Mouse (Mus musculus) midbrain, embryonic 15.5 days (tissue): ENCODE data around the gene 4930402H24Rik. TPM values are rescaled to one million over a fixed set of nuclear protein-coding genes. Genes with fewer than 3 reads are reported as not detected.

Experiments used
- ATAC-seq: fragments of 200-750 bp; cut with Nextera tagmentation; replicated peaks from 2 replicates; pipeline ENCODE4 v1.8.0; 2017; ENCODE audit warnings: moderate TSS enrichment
- H3K27ac ChIP-seq: fragments of 300-500 bp; sonication (generic); 2 replicates; pipeline ENCODE4 v1.5.1; 2015; ENCODE audit warnings: mild to moderate bottlenecking, inconsistent platforms
- H3K27me3 ChIP-seq: fragments of 300-500 bp; sonication (generic); replicated peaks from 2 replicates; pipeline ENCODE4 v1.6.1; 2015; ENCODE audit warnings: inconsistent platforms
- H3K36me3 ChIP-seq: fragments of 300-500 bp; sonication (generic); replicated peaks from 2 replicates; pipeline ENCODE4 v1.6.1; 2015; ENCODE audit warnings: inconsistent platforms
- H3K4me1 ChIP-seq: fragments of 300-500 bp; sonication (generic); 2 replicates; pipeline ENCODE4 v1.6.1; 2015; ENCODE audit warnings: inconsistent platforms
- H3K4me2 ChIP-seq: fragments of 300-500 bp; sonication (generic); 2 replicates; pipeline ENCODE4 v1.6.1; 2015; ENCODE audit warnings: inconsistent platforms, mild to moderate bottlenecking, moderate library complexity
- H3K4me3 ChIP-seq: fragments of 300-500 bp; sonication (generic); 2 replicates; pipeline ENCODE4 v1.5.1; 2015; ENCODE audit warnings: mild to moderate bottlenecking, inconsistent platforms
- H3K9ac ChIP-seq: fragments of 300-500 bp; sonication (generic); 2 replicates; pipeline ENCODE4 v1.6.1; 2015; ENCODE audit warnings: mild to moderate bottlenecking, inconsistent platforms
- H3K9me3 ChIP-seq: fragments of 300-500 bp; sonication (generic); 2 replicates; pipeline ENCODE4 v1.6.1; 2016; ENCODE audit warnings: inconsistent platforms
- WGBS: fragments of 180-500 bp; shearing (Covaris S2); methylation state at CpG from one replicate; pipeline ENCODE4 v1.1.7; 2015; ENCODE audit warnings: mixed read lengths; 5-methylcytosine and 5-hydroxymethylcytosine counted together
- polyA plus RNA-seq: library from polyadenylated mRNA; unstranded; fragments of >200 nt; fragmentation: Nextera tagmentation; extraction: Ambion mirVana; gene quantifications from 2 replicates; pipeline ENCODE4 v1.2.1, GENCODE M21; 2015

4930402H24Rik gene
- polyA plus RNA-seq, 1 experiment from 2014 or later: 108 TPM

DNA sequence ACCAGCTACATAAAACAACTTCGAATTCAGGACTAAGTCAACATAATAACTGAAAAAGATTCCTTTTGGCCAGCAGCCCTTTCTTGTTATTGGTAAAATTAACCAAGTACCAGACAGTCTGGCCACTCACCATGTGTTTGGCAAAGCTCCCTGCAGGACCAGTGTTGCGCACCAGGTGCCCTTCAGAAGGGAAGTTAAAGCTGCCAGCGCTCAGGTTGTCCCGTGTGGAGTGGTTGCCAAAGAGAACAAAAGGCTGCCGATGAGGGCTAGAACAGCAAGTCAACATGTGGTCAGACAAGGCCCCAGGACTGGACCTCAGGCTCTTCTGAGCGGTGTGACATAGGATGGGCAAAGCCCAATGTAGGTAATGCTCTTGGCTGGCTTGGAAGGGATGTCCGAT is 114.5 kb downstream of the 4930402H24Rik start:
- Histone ChIP-seq H3K27ac (no peak overlapping the region), H3K4me3 (no peak overlapping the region), H3K9ac (no peak overlapping the region), H3K27me3 (no peaks in the 10 kb centered on the region), H3K4me1 (no peaks in the 10 kb centered on the region), H3K9me3 (no peaks in the 10 kb centered on the region), H3K36me3 (peaks cover 38% of the 10 kb centered on the region), H3K4me2 (no peak overlapping the region)
- WGBS: 95% methylated on average over 7 of the region's 7 CpGs
- ATAC-seq: no peak

DNA sequence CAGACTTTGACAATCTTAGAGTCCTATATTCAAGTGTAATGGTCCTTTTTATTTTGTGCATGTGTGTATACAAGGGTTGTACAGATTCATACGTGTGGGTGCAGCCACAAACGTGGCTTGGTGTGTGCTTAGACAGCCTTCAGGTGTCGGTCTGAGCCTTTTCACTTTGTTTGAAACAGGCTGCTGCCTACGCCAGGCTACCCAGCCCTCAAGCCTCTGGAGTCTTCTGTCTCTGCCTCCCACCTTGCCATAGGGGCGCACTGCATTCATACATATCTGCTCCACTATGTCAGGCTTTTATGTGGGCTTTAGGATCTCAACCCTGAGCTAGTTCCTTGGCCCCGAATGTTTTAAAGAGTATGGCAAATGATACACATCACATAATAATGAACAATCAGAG is 116.6 kb downstream of the 4930402H24Rik start:
- H3K27ac ChIP-seq: no peak overlapping the region
- no peak overlapping the region for H3K4me3 ChIP-seq
- H3K4me1 ChIP-seq: no peaks in the 10 kb centered on the region
- H3K4me2 ChIP-seq: no peak overlapping the region
- no peak overlapping the region for H3K9ac ChIP-seq
- H3K27me3 ChIP-seq: no peaks in the 10 kb centered on the region
- ATAC-seq: no peak
- peaks cover 46% of the 10 kb centered on the region for H3K36me3 ChIP-seq
- 95% methylated on average over 6 of the region's 6 CpGs for WGBS
- H3K9me3 ChIP-seq: no peaks in the 10 kb centered on the region

DNA sequence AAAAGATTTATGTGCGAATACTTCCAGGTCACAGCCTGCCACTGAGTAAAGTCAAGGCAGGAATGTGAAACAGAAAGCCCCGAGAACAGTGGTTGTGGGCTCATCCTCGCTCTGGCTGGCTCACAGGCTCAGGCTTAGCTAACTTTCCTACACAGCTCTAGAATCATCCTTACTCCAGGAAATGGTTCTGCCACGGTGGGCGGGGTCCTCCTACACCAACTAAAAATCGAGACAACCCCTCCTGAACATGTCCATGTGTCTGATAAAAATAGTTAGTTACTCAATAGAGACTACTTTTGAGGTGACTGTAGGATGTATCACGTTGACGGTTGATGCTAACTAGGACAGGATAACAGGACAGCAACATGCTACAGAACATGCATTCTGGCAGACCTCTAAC is 117.2 kb downstream of the 4930402H24Rik start:
- H3K4me1 ChIP-seq: no peaks in the 10 kb centered on the region
- no peak overlapping the region for H3K9ac ChIP-seq
- H3K27me3 ChIP-seq: no peaks in the 10 kb centered on the region
- H3K4me2 ChIP-seq: no peak overlapping the region
- ATAC-seq: no peak
- WGBS: 86% methylated on average over 8 of the region's 8 CpGs
- H3K36me3 ChIP-seq: peaks cover 49% of the 10 kb centered on the region
- no peaks in the 10 kb centered on the region for H3K9me3 ChIP-seq
- H3K4me3 ChIP-seq: no peak overlapping the region
- H3K27ac ChIP-seq: no peak overlapping the region

DNA sequence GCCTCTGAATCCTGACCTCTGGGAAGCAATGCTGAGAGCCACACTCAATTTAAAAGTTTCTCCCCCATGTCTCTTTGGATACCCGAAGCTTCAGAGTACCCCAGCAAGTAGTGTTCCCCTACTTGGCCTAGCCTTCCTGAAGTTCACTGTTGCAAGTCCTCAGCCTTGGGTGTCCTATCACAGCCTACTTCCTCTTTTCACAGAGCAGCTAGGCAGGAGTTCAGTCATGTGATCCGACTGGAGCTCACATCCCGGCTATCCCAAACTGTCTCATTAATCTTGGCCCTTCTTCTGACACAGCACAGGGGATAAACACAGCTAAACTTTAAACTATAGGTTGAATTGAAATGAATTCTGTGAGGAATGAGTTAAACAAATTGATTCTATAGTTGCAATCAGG is 121.3 kb downstream of the 4930402H24Rik start:
- Histone ChIP-seq H3K4me1 (no peaks in the 10 kb centered on the region), H3K9me3 (no peaks in the 10 kb centered on the region), H3K36me3 (peaks cover 65% of the 10 kb centered on the region), H3K4me3 (no peak overlapping the region), H3K27me3 (no peaks in the 10 kb centered on the region), H3K4me2 (no peak overlapping the region), H3K27ac (no peak overlapping the region), H3K9ac (no peak overlapping the region)
- WGBS: 91% methylated on average over 3 of the region's 3 CpGs
- ATAC-seq: no peak

DNA sequence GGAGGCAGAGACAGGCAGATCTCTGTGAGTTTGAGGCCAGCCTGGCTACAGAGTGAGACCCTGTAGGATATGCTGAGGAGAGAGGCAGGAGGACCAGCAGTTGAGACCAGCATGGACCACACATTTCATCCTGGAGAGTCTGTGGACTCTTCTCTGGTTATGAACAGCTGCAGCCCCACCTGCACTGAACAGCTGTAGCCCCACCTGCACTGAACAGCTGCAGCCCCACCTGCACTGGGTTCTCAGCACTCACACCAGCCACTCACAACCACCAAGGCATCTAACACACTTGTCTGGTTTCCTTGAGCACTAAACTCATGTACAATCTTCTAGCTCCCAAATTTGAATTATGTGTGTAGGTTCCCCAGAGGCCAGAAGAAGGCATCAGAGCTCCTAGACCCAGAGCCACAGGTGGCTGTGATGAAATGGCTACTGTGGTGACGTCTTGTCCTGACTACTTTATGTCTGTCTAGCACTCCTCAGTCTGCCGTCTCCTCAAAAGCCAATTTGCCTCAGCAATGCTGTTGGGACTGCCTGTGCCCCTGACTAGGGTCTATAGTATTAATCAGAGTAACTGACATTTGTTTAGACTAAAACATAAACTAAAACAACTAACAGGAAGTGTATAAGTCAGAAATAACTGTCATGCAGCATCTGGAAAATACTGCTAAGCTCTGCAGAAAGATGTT is 125.4 kb downstream of the 4930402H24Rik start:
- no peak for ATAC-seq
- 66% methylated on average over 2 of the region's 2 CpGs for WGBS

DNA sequence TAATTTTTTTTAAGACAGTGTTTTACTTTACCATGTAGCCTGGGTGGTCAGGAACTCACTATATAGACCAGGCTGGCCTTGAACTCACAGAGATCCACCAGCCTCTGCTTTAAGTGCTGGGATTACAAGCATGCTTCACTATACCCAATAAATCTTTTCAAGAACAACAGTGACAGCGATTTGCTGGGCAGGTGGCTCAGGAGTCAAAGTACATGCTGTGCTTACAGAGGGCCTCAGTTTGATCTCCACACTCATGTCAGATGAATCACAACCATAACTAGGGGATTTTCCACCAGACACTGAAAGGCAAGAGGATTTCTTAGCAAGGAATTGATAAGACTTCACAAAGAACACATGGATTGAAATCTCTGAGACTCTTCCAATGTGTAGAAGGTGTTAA is 126.3 kb downstream of the 4930402H24Rik start:
- Histone ChIP-seq H3K9me3 (no peaks in the 10 kb centered on the region), H3K4me3 (no peak overlapping the region), H3K27ac (no peak overlapping the region), H3K36me3 (peaks cover 78% of the 10 kb centered on the region), H3K27me3 (no peaks in the 10 kb centered on the region), H3K9ac (no peak overlapping the region), H3K4me2 (no peak overlapping the region), H3K4me1 (no peaks in the 10 kb centered on the region)
- no peak for ATAC-seq
- 77% methylated on average over 1 of the region's 1 CpGs for WGBS

More for the DNA sequence above, 125.4 kb downstream of the 4930402H24Rik start:
- Histone ChIP-seq H3K4me3 (no peak overlapping the region), H3K27ac (no peak overlapping the region), H3K36me3 (peaks cover 79% of the 10 kb centered on the region), H3K9me3 (no peaks in the 10 kb centered on the region), H3K27me3 (no peaks in the 10 kb centered on the region), H3K9ac (no peak overlapping the region), H3K4me2 (no peak overlapping the region), H3K4me1 (no peaks in the 10 kb centered on the region)

DNA sequence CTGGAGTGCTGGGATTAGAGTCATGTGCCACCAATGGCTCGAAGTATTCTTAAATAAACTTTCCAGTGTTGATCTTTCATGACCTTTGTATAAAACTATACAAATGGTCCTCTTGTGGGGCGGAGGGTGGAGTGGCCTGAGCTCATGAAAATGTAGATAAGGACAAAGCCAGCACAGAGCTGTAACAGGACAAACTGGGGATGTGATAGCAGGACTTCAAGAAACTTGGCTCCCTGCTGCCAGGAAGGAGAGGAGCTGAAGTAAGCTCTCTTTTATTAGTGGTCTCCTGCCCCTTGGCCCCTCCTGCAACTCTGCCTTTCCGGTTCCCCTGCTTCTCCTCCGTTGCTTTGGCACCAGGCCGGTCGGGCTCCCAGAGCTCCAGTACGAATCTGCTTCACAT is 129.6 kb downstream of the 4930402H24Rik start:
- WGBS: 90% methylated on average over 7 of the region's 7 CpGs

DNA sequence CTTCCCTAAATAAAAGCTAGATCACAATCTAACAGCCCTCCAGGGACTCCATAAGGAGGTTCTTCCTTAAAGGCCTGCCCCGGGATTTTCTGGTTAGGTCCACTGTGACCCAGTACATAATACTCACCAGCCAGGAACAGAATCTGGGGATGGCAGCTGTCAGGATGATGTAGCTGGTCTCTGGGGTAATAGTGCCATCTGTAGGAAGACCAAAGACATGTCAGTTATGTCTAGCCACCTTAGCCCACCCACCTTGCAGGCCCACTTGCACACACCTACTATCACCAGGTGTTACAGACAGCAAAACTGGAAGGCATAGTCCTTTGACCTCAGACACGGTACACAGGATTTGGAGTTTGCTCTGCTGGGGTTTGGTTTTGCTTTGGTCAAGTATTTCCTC is 138.7 kb downstream of the 4930402H24Rik start:
- 67% methylated on average over 2 of the region's 2 CpGs for WGBS

More for the DNA sequence above, 129.6 kb downstream of the 4930402H24Rik start:
- H3K9ac ChIP-seq: no peak overlapping the region
- H3K27ac ChIP-seq: no peak overlapping the region
- peaks cover 75% of the 10 kb centered on the region for H3K36me3 ChIP-seq
- no peak for ATAC-seq
- H3K9me3 ChIP-seq: no peaks in the 10 kb centered on the region
- no peak overlapping the region for H3K4me2 ChIP-seq
- no peak overlapping the region for H3K4me3 ChIP-seq
- H3K27me3 ChIP-seq: no peaks in the 10 kb centered on the region
- H3K4me1 ChIP-seq: no peaks in the 10 kb centered on the region

DNA sequence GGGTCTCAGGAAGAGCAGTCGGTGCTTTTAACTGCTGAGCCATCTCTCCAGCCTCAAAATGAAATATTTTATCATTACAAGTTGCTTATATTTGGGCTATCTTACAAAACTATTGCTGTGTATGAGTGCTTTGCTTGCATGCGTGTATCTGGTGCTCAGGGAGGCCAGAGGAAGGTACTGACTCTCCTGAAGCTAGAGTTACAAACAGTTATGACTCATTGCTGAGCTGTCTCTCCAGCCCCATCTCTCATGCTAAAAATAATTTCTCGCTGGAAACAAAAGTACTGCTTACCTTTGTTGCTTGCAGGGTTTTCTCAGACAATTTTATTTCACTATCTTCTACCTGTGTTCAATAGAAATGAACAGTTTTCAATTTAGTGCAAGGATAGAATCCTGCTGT is 140.8 kb downstream of the 4930402H24Rik start:
- Histone ChIP-seq H3K4me1 (no peaks in the 10 kb centered on the region), H3K4me2 (no peak overlapping the region), H3K27me3 (no peaks in the 10 kb centered on the region), H3K36me3 (peaks cover 75% of the 10 kb centered on the region), H3K27ac (no peak overlapping the region), H3K9me3 (no peaks in the 10 kb centered on the region), H3K4me3 (no peak overlapping the region), H3K9ac (no peak overlapping the region)
- 90% methylated on average over 3 of the region's 3 CpGs for WGBS
- ATAC-seq: no peak

More for the DNA sequence above, 138.7 kb downstream of the 4930402H24Rik start:
- Histone ChIP-seq H3K27me3 (no peaks in the 10 kb centered on the region), H3K4me1 (no peaks in the 10 kb centered on the region), H3K27ac (no peak overlapping the region), H3K4me3 (no peak overlapping the region), H3K4me2 (no peak overlapping the region), H3K9ac (no peak overlapping the region), H3K36me3 (peaks cover 75% of the 10 kb centered on the region), H3K9me3 (no peaks in the 10 kb centered on the region)
- no peak for ATAC-seq

DNA sequence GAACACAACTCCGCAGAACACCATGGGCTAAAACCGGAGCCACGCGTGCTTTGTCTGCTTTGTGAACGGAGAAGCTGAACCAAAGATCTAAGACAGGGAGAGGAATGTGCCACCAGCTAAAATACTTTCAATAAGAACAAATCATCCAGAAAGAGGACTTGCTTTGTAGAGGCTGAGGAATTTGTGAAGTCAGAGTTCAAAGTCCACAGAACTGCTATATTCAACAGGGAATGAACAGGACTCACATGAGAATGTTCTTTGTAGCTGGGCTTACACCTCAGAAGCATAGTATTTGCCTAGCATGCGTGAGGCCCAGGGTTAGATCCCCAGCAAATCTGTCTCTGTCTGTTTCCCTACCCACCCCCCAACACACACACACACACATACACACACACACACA is 145.3 kb downstream of the 4930402H24Rik start:
- H3K36me3 ChIP-seq: peaks cover 51% of the 10 kb centered on the region

DNA sequence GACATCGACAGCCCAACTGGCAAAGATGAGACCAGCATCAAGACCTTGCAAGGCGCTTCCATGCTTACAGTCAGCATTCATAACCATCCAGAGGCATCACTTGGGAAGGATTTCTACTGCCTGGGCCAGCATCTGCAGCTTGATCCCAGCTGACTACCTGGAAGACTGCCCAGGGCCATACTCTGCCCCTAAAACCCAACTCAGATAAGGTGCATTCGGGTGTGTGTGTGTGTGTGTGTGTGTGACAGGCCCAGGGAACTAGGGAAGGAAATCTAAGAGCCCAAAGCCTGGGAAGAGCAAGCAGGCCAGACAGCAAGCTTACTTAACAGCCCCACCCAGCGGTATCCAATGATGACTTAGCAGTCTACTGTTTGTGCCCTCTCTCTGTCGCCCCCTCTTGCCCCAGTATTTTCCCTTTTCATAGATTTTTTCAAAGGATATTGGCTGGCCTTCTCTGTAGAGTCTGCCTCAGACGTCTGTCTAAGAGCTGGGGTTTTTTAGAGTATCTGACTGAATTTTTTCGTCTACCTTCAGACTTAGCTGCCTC is 151.1 kb downstream of the 4930402H24Rik start:
- Histone ChIP-seq H3K9me3 (no peaks in the 10 kb centered on the region), H3K36me3 (peaks cover 8% of the 10 kb centered on the region; the same call in 1 of the 2 replicates), H3K9ac (no peak overlapping the region), H3K27ac (no peak overlapping the region), H3K27me3 (no peaks in the 10 kb centered on the region), H3K4me3 (no peak overlapping the region), H3K4me1 (no peaks in the 10 kb centered on the region), H3K4me2 (no peak overlapping the region)
- 68% methylated on average over 7 of the region's 7 CpGs for WGBS
- ATAC-seq: no peak

More for the DNA sequence above, 145.3 kb downstream of the 4930402H24Rik start:
- Histone ChIP-seq H3K9ac (no peak overlapping the region), H3K9me3 (no peaks in the 10 kb centered on the region), H3K4me2 (no peak overlapping the region), H3K27ac (no peak overlapping the region), H3K4me3 (no peak overlapping the region), H3K4me1 (no peaks in the 10 kb centered on the region), H3K27me3 (no peaks in the 10 kb centered on the region)
- WGBS: 74% methylated on average over 6 of the region's 6 CpGs
- ATAC-seq: no peak

DNA sequence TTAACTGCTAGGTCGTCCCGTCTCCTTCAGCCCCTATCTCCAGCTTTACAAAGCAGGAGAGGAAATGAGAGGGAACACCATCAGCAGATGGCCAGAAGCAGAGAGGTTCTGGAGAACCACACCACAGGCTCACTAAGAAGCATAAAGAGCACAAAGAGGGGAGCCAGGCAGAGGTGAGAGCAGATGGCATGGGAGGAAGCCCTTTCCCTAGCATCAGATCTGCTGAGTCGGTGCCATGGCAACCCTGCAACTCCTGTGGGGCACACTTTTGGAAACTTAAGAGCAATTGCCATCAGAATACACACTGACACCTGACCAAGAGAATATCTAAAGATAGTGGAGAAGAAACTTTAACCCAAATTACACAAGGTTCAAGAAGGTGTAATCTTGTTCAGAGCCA is 151.6 kb downstream of the 4930402H24Rik start:
- Histone ChIP-seq H3K4me3 (no peak overlapping the region), H3K36me3 (peaks cover 8% of the 10 kb centered on the region; the same call in 1 of the 2 replicates), H3K4me1 (no peaks in the 10 kb centered on the region), H3K27ac (no peak overlapping the region), H3K9ac (no peak overlapping the region), H3K27me3 (no peaks in the 10 kb centered on the region), H3K4me2 (no peak overlapping the region), H3K9me3 (no peaks in the 10 kb centered on the region)
- 88% methylated on average over 3 of the region's 3 CpGs for WGBS
- ATAC-seq: no peak

DNA sequence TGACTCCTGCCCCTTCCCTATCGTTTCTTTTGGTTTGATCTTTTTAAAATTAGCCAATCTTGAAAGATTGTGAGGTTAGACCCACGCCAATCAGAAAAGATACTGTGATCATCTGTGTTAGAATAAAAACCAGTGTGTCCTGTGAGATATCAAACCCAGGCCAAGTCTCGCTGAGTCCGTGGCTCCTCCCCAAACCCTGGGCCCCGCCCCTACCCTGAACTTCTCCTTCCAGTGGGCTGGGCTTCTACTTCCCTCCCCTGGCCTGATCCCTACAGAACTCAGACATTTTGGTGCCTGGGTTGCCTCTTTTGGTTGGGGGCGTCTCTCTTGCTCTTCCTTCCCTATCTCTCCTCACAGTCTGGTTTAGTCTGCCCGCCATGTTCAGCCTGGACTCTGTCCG is 155.8 kb downstream of the 4930402H24Rik start:
- no peak overlapping the region for H3K4me2 ChIP-seq
- no peaks in the 10 kb centered on the region for H3K4me1 ChIP-seq
- H3K36me3 ChIP-seq: peaks cover 38% of the 10 kb centered on the region
- no peak for ATAC-seq
- no peak overlapping the region for H3K9ac ChIP-seq
- H3K9me3 ChIP-seq: no peaks in the 10 kb centered on the region
- WGBS: 55% methylated on average over 8 of the region's 8 CpGs
- no peaks in the 10 kb centered on the region for H3K27me3 ChIP-seq
- no peak overlapping the region for H3K27ac ChIP-seq
- no peak overlapping the region for H3K4me3 ChIP-seq
